Mouse (Mus musculus): Measurements from ENCODE around the gene AC140267.1. TPM values are rescaled to one million over a fixed set of nuclear protein-coding genes. Genes with fewer than 3 reads are reported as not detected.

The AC140267.1 gene
- polyA plus RNA-seq, 1 experiment: not detected

DNA sequence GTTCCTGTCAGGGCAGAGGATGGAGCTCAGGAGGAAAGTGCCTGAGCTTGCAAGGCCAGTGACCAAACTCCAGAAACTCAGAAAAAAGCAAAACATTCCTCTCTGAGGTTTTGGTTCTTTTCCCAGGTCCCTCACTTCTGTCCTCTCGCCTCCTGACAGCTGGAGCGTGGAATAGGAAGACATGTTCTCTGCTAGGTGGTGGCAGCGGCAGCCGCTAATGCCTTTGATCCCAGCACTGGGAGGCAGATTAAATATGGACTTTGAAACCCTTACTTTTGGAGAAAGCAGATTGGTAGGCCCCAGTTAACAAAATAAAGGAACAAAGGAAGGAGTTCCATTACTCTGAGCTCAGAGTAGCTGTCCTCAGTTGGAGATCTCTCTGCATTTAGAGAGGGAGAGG, 27.2 kb upstream of the AC140267.1 start:
- no peaks in the 10 kb centered on the region for H3K4me1 ChIP-seq (ENCODE audit: control insufficient read depth, insufficient read depth, low read length)
- H3K4me3 ChIP-seq (ENCODE audit: insufficient read depth, low read length): no peak overlapping the region
- no peak for TF ChIP-seq CTCF (IDR thresholded peaks at IDR 0.05; ENCODE audit: borderline replicate concordance, insufficient read depth, low read length)
- TF ChIP-seq POLR2A (IDR thresholded peaks at IDR 0.05; ENCODE audit: low read depth, low read length): no peak
- H3K27ac ChIP-seq (ENCODE audit: insufficient read depth, low read length): no peak overlapping the region

DNA sequence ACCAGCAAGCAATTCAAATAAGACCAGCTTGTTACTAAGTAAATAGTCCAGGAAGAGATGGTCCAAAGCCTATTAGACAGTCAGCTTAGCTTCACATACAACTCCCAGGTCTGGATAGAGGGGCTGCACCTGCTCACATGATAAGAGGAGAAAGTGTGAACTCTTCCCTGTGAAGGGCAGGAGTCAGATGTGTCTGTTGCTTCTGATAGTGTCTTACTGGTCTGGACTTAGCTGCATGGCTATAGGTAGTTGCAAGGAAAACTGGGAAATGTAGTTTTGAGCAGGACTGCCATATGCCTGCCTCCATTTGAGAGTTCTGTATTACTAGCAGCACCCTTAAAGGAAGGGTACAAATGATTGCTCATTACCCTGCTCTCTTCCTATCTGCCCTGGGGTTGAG, 21.9 kb upstream of the AC140267.1 start:
- no peak for TF ChIP-seq POLR2A (IDR thresholded peaks at IDR 0.05; ENCODE audit: low read depth, low read length)
- no peak for TF ChIP-seq CTCF (IDR thresholded peaks at IDR 0.05; ENCODE audit: borderline replicate concordance, insufficient read depth, low read length)
- Histone ChIP-seq H3K4me3 (ENCODE audit: insufficient read depth, low read length) (no peak overlapping the region), H3K4me1 (ENCODE audit: control insufficient read depth, insufficient read depth, low read length) (no peaks in the 10 kb centered on the region), H3K27ac (ENCODE audit: insufficient read depth, low read length) (no peak overlapping the region)

DNA sequence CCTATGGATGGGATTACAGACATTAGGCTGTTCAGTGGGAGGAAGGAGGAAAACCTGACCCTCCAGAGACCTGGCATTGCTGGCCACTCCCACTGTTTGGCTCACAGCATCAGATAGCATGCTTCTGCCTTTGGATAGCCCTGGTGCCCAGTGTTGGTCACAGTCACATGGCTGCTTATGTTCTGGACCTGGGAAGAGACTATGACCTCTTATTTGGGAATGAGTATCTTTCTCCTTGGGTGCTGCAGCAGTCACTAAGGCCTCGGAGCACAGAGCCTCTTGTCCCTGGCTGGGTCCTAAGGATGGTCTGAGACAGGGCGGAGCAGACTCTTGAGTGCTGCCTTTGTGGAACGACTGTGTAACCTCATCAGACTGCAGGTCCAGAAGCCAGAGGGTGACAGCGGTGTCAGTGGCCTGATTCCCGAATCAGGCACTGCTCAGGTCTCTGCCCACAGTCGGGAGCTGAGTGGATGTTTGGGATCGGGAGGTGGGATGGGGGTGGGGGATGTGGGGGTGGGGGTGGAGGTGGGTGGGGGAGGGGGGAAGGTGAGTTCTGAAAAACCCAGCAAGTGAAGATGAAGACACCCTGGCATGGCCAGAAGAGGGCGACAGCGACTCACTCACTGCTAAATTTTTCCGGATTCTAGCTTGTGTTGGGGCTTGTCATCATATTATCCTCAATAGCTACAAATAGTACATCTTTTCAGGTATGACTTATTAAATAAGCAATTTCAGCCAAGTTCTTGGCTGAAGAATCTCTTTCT, 19.7 kb upstream of the AC140267.1 start:
- 0 out of 2 replicates have a peak, but pooled peaks have one; percentile 9 for TF ChIP-seq CTCF (IDR thresholded peaks at IDR 0.05; ENCODE audit: borderline replicate concordance, insufficient read depth, low read length)
- TF ChIP-seq POLR2A (IDR thresholded peaks at IDR 0.05; ENCODE audit: low read depth, low read length): no peak
- H3K4me1 ChIP-seq (ENCODE audit: control insufficient read depth, insufficient read depth, low read length): peaks cover 12% of the 10 kb centered on the region
- H3K27ac ChIP-seq (ENCODE audit: insufficient read depth, low read length): no peak overlapping the region
- H3K4me3 ChIP-seq (ENCODE audit: insufficient read depth, low read length): no peak overlapping the region

DNA sequence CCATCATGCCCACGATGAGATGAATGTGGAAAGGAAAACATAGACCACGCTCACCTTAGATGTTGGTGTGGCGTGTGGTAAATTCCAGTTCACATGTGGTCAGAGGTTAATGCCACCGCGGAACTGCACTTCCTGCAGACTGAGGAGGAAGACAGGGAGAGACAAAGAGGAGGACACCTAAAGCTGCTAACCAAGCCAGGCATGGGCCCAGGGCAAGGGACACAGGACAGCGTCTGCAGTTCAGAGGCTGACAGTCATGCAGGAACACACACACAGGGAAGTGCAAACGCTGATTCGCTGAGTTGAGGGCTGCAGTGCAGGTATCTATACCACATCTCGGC, 19.2 kb upstream of the AC140267.1 start:
- Histone ChIP-seq H3K4me1 (ENCODE audit: control insufficient read depth, insufficient read depth, low read length) (peaks cover 12% of the 10 kb centered on the region), H3K27ac (ENCODE audit: insufficient read depth, low read length) (no peak overlapping the region), H3K4me3 (ENCODE audit: insufficient read depth, low read length) (no peak overlapping the region)
- TF ChIP-seq POLR2A (IDR thresholded peaks at IDR 0.05; ENCODE audit: low read depth, low read length) (no peak), CTCF (IDR thresholded peaks at IDR 0.05; ENCODE audit: borderline replicate concordance, insufficient read depth, low read length) (no peak)

DNA sequence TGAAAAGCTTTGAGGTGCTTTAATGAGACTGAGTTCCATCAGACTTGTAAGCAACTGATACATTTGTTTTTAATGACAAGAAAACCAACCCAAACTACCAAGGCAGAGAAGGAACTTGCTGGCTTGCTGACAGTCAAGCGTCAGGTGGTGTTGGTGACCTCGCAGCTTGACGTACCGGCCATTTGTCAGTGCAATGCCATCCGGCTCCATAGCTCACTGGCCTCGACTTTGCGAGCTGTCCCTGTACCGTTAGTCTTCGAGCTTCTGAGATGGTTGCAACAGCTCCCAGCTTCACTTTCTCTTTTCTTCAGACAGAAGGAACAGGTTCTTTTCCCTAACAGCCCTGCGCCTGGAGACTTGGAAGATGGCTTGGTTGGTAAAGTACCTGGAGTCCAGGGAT, 18.2 kb upstream of the AC140267.1 start:
- TF ChIP-seq POLR2A (IDR thresholded peaks at IDR 0.05; ENCODE audit: low read depth, low read length) (no peak), CTCF (IDR thresholded peaks at IDR 0.05; ENCODE audit: borderline replicate concordance, insufficient read depth, low read length) (no peak)
- Histone ChIP-seq H3K4me3 (ENCODE audit: insufficient read depth, low read length) (no peak overlapping the region), H3K4me1 (ENCODE audit: control insufficient read depth, insufficient read depth, low read length) (peaks cover 12% of the 10 kb centered on the region)

DNA sequence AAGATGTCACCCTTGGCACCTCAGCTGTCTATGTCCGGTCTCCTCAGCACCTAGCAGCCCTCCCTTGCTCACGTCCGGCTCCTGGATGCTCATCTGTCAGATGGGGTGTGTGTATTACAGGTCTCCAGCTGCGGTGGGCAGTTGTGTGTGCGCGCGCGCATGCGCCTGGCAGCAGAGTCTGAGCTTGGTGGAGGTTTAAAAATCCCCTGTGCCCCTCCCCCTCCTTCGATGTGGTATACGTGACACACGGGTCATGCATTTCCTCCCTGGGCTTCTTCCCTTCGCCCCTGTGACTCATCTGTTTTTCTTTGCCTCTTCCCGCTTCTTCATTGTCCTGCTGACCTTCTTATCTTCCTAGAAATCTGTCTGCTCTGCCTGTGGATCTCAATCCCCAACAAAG, 16.4 kb upstream of the AC140267.1 start:
- peaks cover 12% of the 10 kb centered on the region for H3K4me1 ChIP-seq (ENCODE audit: control insufficient read depth, insufficient read depth, low read length)
- peak overlapping the region; percentile 59 for H3K27ac ChIP-seq (ENCODE audit: insufficient read depth, low read length)
- no peak overlapping the region for H3K4me3 ChIP-seq (ENCODE audit: insufficient read depth, low read length)
- TF ChIP-seq CTCF (IDR thresholded peaks at IDR 0.05; ENCODE audit: borderline replicate concordance, insufficient read depth, low read length) (no peak), POLR2A (IDR thresholded peaks at IDR 0.05; ENCODE audit: low read depth, low read length) (no peak)

More for the DNA sequence above, 18.2 kb upstream of the AC140267.1 start:
- H3K27ac ChIP-seq (ENCODE audit: insufficient read depth, low read length): no peak overlapping the region

DNA sequence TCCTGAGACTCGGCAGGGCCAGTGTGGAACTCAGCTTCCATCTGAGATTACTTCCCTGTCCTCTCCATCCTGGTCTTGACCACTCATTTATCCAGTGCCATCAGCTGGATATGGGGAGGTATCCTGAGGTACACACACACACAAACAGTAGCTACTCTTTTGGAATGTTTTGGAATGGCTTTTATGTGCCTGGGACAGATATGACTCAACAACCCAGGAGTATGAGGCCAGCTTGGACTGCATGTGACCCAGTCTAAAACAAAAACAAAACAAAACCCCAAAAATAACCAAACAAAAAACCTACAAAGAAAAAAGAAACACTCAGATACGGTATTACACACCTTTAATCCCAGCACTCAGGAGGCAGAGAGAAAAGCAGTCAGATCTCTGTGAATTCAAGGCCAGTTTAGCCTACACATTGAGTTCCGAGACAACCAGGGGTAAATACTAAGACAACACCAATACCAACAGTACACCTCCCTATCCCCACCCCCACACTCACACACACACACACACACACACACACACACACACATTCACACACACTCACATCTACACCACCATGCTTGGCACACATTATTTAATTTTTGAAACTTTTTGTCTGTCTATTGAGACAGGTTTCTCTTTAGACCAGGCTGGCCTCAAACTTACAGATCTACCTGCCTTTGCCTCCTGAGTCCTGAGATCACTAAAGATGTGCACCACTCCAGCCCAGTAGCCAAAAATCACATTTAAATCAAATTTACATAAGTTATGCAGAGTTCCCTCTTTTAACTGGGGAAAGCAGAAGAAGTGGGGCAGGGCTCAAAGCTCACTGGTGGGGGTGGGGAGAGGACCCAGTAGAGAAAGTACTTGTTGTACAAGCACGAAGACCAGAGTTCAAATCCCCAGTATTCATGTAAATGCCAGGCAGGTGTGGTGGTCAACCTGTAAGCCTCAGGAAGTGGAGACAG, 15.7 kb upstream of the AC140267.1 start:
- Histone ChIP-seq H3K4me3 (ENCODE audit: insufficient read depth, low read length) (no peak overlapping the region), H3K27ac (ENCODE audit: insufficient read depth, low read length) (peak overlapping the region; percentile 59), H3K4me1 (ENCODE audit: control insufficient read depth, insufficient read depth, low read length) (peaks cover 12% of the 10 kb centered on the region)
- TF ChIP-seq POLR2A (IDR thresholded peaks at IDR 0.05; ENCODE audit: low read depth, low read length): no peak
- no peak for TF ChIP-seq CTCF (IDR thresholded peaks at IDR 0.05; ENCODE audit: borderline replicate concordance, insufficient read depth, low read length)

DNA sequence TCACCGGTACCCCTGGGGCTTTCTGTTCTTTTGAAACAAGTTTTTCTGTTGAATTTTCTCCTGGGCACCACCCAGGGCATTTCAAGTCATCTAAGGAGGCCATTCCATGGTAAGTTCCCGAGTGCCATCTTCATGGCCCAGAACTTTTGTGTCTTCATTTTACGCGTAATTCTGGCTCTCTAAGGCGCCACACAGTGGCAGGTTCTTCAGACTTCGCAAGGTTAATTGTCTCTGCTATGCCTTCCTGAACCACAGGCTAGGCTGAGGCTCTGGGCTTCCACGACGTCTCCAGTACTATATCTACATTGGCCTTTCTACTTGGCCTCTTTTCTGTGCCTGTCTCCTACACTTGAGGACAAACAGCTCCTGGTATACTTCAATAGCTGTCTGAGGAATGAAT, 14.6 kb upstream of the AC140267.1 start:
- no peak overlapping the region for H3K4me3 ChIP-seq (ENCODE audit: insufficient read depth, low read length)
- peaks cover 12% of the 10 kb centered on the region for H3K4me1 ChIP-seq (ENCODE audit: control insufficient read depth, insufficient read depth, low read length)
- TF ChIP-seq POLR2A (IDR thresholded peaks at IDR 0.05; ENCODE audit: low read depth, low read length) (no peak), CTCF (IDR thresholded peaks at IDR 0.05; ENCODE audit: borderline replicate concordance, insufficient read depth, low read length) (no peak)
- H3K27ac ChIP-seq (ENCODE audit: insufficient read depth, low read length): no peak overlapping the region

DNA sequence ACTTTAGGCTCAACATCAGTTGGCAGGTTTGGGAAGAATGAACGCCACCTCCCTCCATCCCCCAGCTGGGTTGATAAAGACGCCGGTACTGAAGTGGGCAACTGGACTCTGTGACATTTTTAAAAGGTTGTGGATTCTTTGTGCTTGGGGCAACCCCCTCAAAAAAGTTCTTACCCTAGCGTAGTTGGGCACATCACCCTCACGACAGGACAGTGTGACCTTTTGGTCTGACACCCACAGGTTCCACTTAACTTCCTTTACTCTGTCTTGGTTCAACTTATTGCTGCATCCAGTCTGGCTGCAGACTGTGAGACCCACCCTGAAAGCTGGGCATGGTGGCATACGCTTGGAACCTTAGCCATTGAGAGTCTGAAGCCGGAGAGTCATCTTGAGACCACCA, 11.9 kb upstream of the AC140267.1 start:
- Histone ChIP-seq H3K27ac (ENCODE audit: insufficient read depth, low read length) (no peak overlapping the region), H3K4me1 (ENCODE audit: control insufficient read depth, insufficient read depth, low read length) (peaks cover 12% of the 10 kb centered on the region), H3K4me3 (ENCODE audit: insufficient read depth, low read length) (no peak overlapping the region)
- TF ChIP-seq POLR2A (IDR thresholded peaks at IDR 0.05; ENCODE audit: low read depth, low read length): no peak
- TF ChIP-seq CTCF (IDR thresholded peaks at IDR 0.05; ENCODE audit: borderline replicate concordance, insufficient read depth, low read length): no peak

DNA sequence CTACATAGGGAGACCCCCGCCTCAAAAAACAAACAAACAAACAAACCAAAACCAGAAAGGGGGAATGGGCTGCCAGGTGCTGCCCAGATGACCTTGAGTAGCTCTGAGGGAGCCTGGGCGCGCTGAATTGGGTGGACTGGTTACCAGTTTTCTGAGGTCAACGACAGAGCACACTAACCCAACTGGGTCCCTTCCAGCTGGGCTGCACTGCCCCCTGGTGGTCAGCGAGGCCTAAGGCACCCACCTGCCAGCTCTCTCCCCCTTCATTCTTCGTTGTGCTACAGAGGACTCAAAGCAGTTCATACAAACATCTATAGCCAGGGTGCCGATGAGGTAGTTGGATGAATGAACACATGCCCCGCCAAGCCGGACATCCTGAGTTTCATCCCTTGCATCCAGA, 10.4 kb upstream of the AC140267.1 start:
- peaks cover under 1% of the 10 kb centered on the region; the same call in 1 of the 2 replicates for H3K4me1 ChIP-seq (ENCODE audit: control insufficient read depth, insufficient read depth, low read length)
- TF ChIP-seq CTCF (IDR thresholded peaks at IDR 0.05; ENCODE audit: borderline replicate concordance, insufficient read depth, low read length) (peak; percentile 94), POLR2A (IDR thresholded peaks at IDR 0.05; ENCODE audit: low read depth, low read length) (no peak)
- no peak overlapping the region for H3K4me3 ChIP-seq (ENCODE audit: insufficient read depth, low read length)
- no peak overlapping the region for H3K27ac ChIP-seq (ENCODE audit: insufficient read depth, low read length)
